Mouse (Mus musculus) cerebellum, postnatal 10 days (tissue): ENCODE measurements at regions not wholly inside any gene's neighbourhood (a gene's known extent, or its start where the extent isn't known, plus 50 kb on each side); places are given as distances from the start of the nearest gene placed in this dataset.

ENCODE experiments used
- DNase-seq, 2 experiments: peaks; one replicate each; pipeline ENCODE4 v3.0.0; 2021; ENCODE audit warnings: mixed read lengths in 2 of 2

GRCm38 (mm10) chr2:149737837-149738236, 91.2 kb upstream of the Syndig1 start:
- DNase-seq = peak; percentile 74 to 81

- DNase-seq = peak; percentile 93 to 95
Measured at GRCm38 (mm10) chr2:149739886-149740285, 89.1 kb upstream of the Syndig1 start.

GRCm38 (mm10) chr2:149742661-149743060, 86.3 kb upstream of the Syndig1 start:
- no peak for DNase-seq

- DNase-seq = no peak
Measured at GRCm38 (mm10) chr2:149748240-149748822, 80.7 kb upstream of the Syndig1 start.

DNA sequence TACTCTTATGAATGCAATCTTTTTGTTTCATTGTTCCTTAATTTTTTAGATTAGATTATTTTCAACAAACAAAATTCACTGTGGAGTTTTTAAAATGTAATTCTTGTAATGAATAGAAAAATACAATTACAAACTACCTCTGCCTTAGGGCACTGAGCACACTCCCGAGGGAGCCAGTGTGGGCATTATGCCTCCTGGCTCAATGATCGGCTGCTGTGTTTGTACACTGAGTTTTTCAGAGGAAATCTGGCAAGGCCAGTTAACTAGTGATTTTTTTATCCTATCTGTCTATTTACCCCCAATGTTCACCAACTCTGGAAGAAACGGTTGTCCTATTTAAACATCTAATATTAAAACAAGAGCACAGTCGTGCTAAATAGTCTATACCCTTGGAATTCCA, 69.9 kb upstream of the Syndig1 start:
- peak; percentile 43 to 70 for DNase-seq

GRCm38 (mm10) chr2:149763864-149764263, 65.1 kb upstream of the Syndig1 start:
- no peak for DNase-seq

DNA sequence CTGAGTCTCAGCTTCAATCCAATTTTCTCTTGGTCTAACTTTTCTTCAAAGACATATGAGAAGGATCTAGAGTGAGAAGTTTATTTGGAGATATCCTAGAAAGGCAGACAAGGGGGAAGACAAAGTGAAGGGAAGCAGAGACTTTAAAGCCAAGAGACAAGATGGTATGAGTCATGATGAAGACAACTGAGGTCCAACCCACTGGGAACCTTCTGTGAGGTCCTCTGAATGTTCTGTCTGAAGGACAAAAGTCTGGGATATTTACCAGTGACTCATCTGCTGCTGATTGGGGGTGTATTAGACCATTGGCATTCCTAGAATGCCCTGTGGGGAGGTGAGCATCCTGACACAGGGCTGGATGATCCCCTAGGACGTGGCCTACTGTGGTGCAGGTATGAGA, 61.0 kb upstream of the Syndig1 start:
- no peak for DNase-seq

GRCm38 (mm10) chr2:149768551-149768950, 60.5 kb upstream of the Syndig1 start:
- DNase-seq = no peak

GRCm38 (mm10) chr2:149777316-149777715, 51.7 kb upstream of the Syndig1 start:
- no peak for DNase-seq
